ENCODE assay signal across 18 mouse cellular contexts in the genomic region with DNA sequence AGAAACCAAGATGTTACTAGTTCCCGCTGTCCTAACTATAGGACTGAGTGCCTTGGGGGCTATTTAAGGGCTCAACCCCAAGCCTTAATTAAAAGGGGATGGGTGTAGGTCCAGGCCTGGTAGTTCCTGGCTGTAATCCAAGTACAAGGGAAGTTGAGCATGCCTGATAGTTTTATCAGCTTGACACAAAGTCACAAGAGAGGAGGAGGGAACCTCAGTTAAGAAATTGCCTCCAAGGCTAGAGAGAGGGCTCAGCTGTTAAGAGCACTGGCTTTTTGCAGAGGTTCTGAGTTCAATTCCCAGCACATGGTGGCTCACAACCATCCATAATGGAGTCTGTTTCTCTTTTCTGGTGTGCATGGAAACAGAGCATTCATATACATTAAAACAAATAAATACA.
DNase-seq lines count a peak whose midpoint lies in the region; ATAC-seq and TF ChIP-seq lines count a peak whose summit lies in the region.
"Had no signal": no experiment of that assay in that cellular context is flagged by ENCODE, and none has a peak within 500 bp of the region (broad histone marks: within the 10 kb centered on the region; RNA-seq: fewer than 3 reads in every experiment).

No protein-coding gene starts in this region.

- H3K4me1 ChIP-seq in heart, embryonic 10.5 days, result peaks cover 36% of the 10 kb centered on the region
- H3K4me1 ChIP-seq in lung, adult 2 months (ENCODE audit: control insufficient read depth, insufficient read depth, low read length), result peaks cover 24% of the 10 kb centered on the region
- peaks cover 24 to 47% of the 10 kb centered on the region in 2 experiments for H3K4me1 ChIP-seq in heart, embryonic 14.5 days (ENCODE audit: control insufficient read depth in 2 of 2, insufficient read depth in 2 of 2, low read length in 2 of 2)
- H3K4me1 ChIP-seq in liver, postnatal 0 days (ENCODE audit: insufficient read depth), result peaks cover 34% of the 10 kb centered on the region
- H3K4me1 ChIP-seq in hindbrain, embryonic 12.5 days, result peaks cover 19% of the 10 kb centered on the region

- 67% methylated on average over 1 of the region's 1 CpGs for WGBS in heart, embryonic 10.5 days
- WGBS in lung, adult 2 months, result 87% methylated on average over 1 of the region's 1 CpGs
- WGBS in heart, embryonic 14.5 days, result 33% methylated on average over 1 of the region's 1 CpGs
- 51% methylated on average over 1 of the region's 1 CpGs for WGBS in liver, postnatal 0 days (ENCODE audit: insufficient replicate concordance)
- 92% methylated on average over 1 of the region's 1 CpGs for WGBS in hindbrain, embryonic 12.5 days

- ATAC-seq in heart, embryonic 14.5 days (ENCODE audit: insufficient number of reproducible peaks, insufficient read depth, low FRiP score, low read depth), result peak; percentile 29; the same call in 1 of the 2 replicates
- ATAC-seq in liver, postnatal 0 days, result peak; percentile 46
- no peak for ATAC-seq in hindbrain, embryonic 12.5 days (ENCODE audit: low FRiP score)
- ATAC-seq: forebrain, embryonic 15.5 days; hindbrain, postnatal 0 days had no signal

- TF ChIP-seq POLR2A in lung, adult 2 months (IDR thresholded peaks at IDR 0.05; ENCODE audit: borderline replicate concordance, extremely low read depth, low read depth, low read length), result no peak

- H3K4me2 ChIP-seq in heart, embryonic 14.5 days (ENCODE audit: low read length), result 0 out of 2 replicates have a peak overlapping the region, but pooled peaks have one; percentile 4
- H3K4me2 ChIP-seq in liver, postnatal 0 days (ENCODE audit: low read depth, low read length), result 0 out of 2 replicates have a peak overlapping the region, but pooled peaks have one; percentile 26
- H3K4me2 ChIP-seq in hindbrain, embryonic 12.5 days (replicated peaks), result no peak overlapping the region
- H3K4me2 ChIP-seq: forebrain, embryonic 15.5 days; neural tube, embryonic 15.5 days had no signal

- H3K27ac ChIP-seq in heart, embryonic 10.5 days, result no peak overlapping the region
- peak overlapping the region; percentile 32 to 85; a peak in 3 of 4 replicates for H3K27ac ChIP-seq in heart, embryonic 14.5 days (replicated peaks in 1 of 2; ENCODE audit: control insufficient read depth in 1 of 2, insufficient read depth in 1 of 2, low read depth in 2 of 2, low read length in 2 of 2)
- peak overlapping the region; percentile 57; the same call in 1 of the 2 replicates for H3K27ac ChIP-seq in liver, postnatal 0 days (ENCODE audit: low read depth)
- no peak overlapping the region for H3K27ac ChIP-seq in hindbrain, embryonic 12.5 days
- H3K27ac ChIP-seq: forebrain, embryonic 15.5 days; hindbrain, postnatal 0 days; kidney, postnatal 0 days; neural tube, embryonic 15.5 days had no signal

- TF ChIP-seq EP300 in liver, postnatal 0 days (IDR thresholded peaks at IDR 0.05; ENCODE audit: low read depth), result peak; percentile 80

- no peaks in the 10 kb centered on the region for H3K36me3 ChIP-seq in heart, embryonic 10.5 days
- no peaks in the 10 kb centered on the region for H3K36me3 ChIP-seq in heart, embryonic 14.5 days (ENCODE audit: control insufficient read depth, insufficient read depth, low read length)
- no peaks in the 10 kb centered on the region for H3K36me3 ChIP-seq in liver, postnatal 0 days (replicated peaks; ENCODE audit: insufficient read depth, low read length)
- H3K36me3 ChIP-seq in hindbrain, embryonic 12.5 days, result no peaks in the 10 kb centered on the region
- H3K36me3 ChIP-seq: forebrain, embryonic 15.5 days; neural tube, embryonic 15.5 days had no signal

- TF ChIP-seq CTCF in lung, adult 2 months (IDR thresholded peaks at IDR 0.05; ENCODE audit: insufficient read depth, low read length), result no peak
- TF ChIP-seq CTCF in liver, postnatal 0 days (IDR thresholded peaks at IDR 0.05; ENCODE audit: low read depth), result no peak

- H3K4me3 ChIP-seq in heart, embryonic 10.5 days, result no peak overlapping the region
- no peak overlapping the region for H3K4me3 ChIP-seq in lung, adult 2 months (replicated peaks; ENCODE audit: extremely low read depth, low read depth, low read length)
- H3K4me3 ChIP-seq in heart, embryonic 14.5 days (ENCODE audit: control insufficient read depth in 1 of 2, insufficient read depth in 1 of 2, low read depth in 1 of 2, low read length in 2 of 2), result no peak overlapping the region
- no peak overlapping the region for H3K4me3 ChIP-seq in liver, postnatal 0 days (ENCODE audit: low read depth, low read length)
- no peak overlapping the region for H3K4me3 ChIP-seq in hindbrain, embryonic 12.5 days
- H3K4me3 ChIP-seq: forebrain, embryonic 15.5 days; megakaryocyte, embryonic 14.5 days; neural tube, embryonic 15.5 days had no signal

- peak; percentile 95 for DNase-seq in heart, adult 11 months
- DNase-seq in heart, embryonic 10.5 days (ENCODE audit: low spot score), result no peak
- peak; percentile 48 for DNase-seq in lung, postnatal 36 days
- DNase-seq in lung, adult 2 months, result no peak
- DNase-seq in liver, postnatal 0 days, result no peak
- no peak for DNase-seq in frontal cortex, postnatal 25 days (ENCODE audit: low spot score in 2 of 2)
- DNase-seq: adrenal gland, postnatal 10 days; cerebellum, postnatal 36 days; gastrocnemius, postnatal 36 days; retina, postnatal 1 day; spleen, adult 18-20 months had no signal

- no peaks in the 10 kb centered on the region for H3K27me3 ChIP-seq in heart, embryonic 10.5 days (ENCODE audit: insufficient read depth, poor library complexity, severe bottlenecking)
- H3K27me3 ChIP-seq in heart, embryonic 14.5 days (ENCODE audit: control insufficient read depth, insufficient read depth, low read length), result no peaks in the 10 kb centered on the region
- H3K27me3 ChIP-seq in liver, postnatal 0 days (ENCODE audit: insufficient read depth, low read length), result no peaks in the 10 kb centered on the region
- H3K27me3 ChIP-seq in hindbrain, embryonic 12.5 days, result no peaks in the 10 kb centered on the region
- H3K27me3 ChIP-seq: forebrain, embryonic 15.5 days; megakaryocyte, embryonic 14.5 days; neural tube, embryonic 15.5 days had no signal

- H3K9me3 ChIP-seq in heart, embryonic 10.5 days, result no peaks in the 10 kb centered on the region
- H3K9me3 ChIP-seq in heart, embryonic 14.5 days (ENCODE audit: control insufficient read depth, low read length), result no peaks in the 10 kb centered on the region
- H3K9me3 ChIP-seq in liver, postnatal 0 days (ENCODE audit: low read length), result no peaks in the 10 kb centered on the region
- H3K9me3 ChIP-seq in hindbrain, embryonic 12.5 days (replicated peaks), result no peaks in the 10 kb centered on the region
- H3K9me3 ChIP-seq: forebrain, embryonic 15.5 days; neural tube, embryonic 15.5 days had no signal

- H3K9ac ChIP-seq in heart, embryonic 14.5 days (ENCODE audit: low read length), result no peak overlapping the region
- no peak overlapping the region for H3K9ac ChIP-seq in liver, postnatal 0 days (replicated peaks)
- no peak overlapping the region for H3K9ac ChIP-seq in hindbrain, embryonic 12.5 days
- H3K9ac ChIP-seq: forebrain, embryonic 15.5 days; neural tube, embryonic 15.5 days had no signal

Comparison
In these comparisons a context has a peak if more than half of its experiments do, and no peak if none do; other contexts are left out.
1. DNase-seq: peak in heart, adult 11 months (single experiment) and lung, postnatal 36 days (single experiment); none in heart, embryonic 10.5 days (single experiment), lung, adult 2 months (single experiment), liver, postnatal 0 days (single experiment) and frontal cortex, postnatal 25 days (0 of 2).
2. H3K27ac ChIP-seq: peak in heart, embryonic 14.5 days (2 of 2) and liver, postnatal 0 days (single experiment); none in heart, embryonic 10.5 days (single experiment) and hindbrain, embryonic 12.5 days (single experiment).